Comparison of ENCODE assay signal across 8 mouse cellular contexts in the genomic region with DNA sequence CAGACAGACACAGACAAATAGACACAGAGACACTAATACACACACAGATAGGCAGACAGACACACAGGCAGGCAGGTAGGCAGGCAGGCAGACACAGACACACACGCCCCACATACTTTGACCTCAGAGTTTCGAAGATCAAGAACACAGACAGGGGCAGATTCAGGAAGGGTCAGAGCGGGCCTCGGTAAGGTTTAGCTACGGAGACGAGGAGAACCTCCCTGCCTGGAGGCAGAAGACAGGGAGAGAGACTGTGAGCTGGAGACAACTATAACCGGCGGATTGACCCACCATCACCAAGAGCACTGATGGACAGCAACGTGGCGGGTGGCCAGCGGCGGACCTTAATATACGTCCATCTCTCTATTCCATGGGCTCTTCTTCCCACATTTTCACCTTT. TPM values are rescaled to one million over a fixed set of nuclear protein-coding genes. Genes with fewer than 3 reads are reported as not detected.
A peak's percentile ranks its signal among the peaks of the same experiment; 100 is the strongest.
DNase-seq lines count a peak whose midpoint lies in the region; ATAC-seq and TF ChIP-seq lines count a peak whose summit lies in the region.

No protein-coding gene starts in this region.

- H3K27me3 ChIP-seq in liver, adult 2 months (ENCODE audit: control insufficient read depth, insufficient read depth, low read length): no peaks in the 10 kb centered on the region
- peaks cover 9% of the 10 kb centered on the region; the same call in 1 of the 2 replicates for H3K27me3 ChIP-seq in forebrain, embryonic 15.5 days
- H3K27me3 ChIP-seq in limb, embryonic 11.5 days (ENCODE audit: control insufficient read depth, insufficient read depth, low read length): no peaks in the 10 kb centered on the region
- H3K27me3 ChIP-seq in small intestine, adult 2 months (ENCODE audit: control insufficient read depth, insufficient read depth, low read length): no peaks in the 10 kb centered on the region

- no peaks in the 10 kb centered on the region for H3K9me3 ChIP-seq in forebrain, embryonic 15.5 days
- no peaks in the 10 kb centered on the region for H3K9me3 ChIP-seq in limb, embryonic 11.5 days (ENCODE audit: control insufficient read depth, low read length)

- peak overlapping the region; percentile 31; the same call in 1 of the 2 replicates for H3K4me3 ChIP-seq in liver, adult 2 months (ENCODE audit: insufficient read depth, low read depth, low read length)
- H3K4me3 ChIP-seq in forebrain, embryonic 15.5 days: peak overlapping the region; percentile 42
- peak overlapping the region; percentile 17 for H3K4me3 ChIP-seq in limb, embryonic 11.5 days (ENCODE audit: low read depth, low read length)
- peak overlapping the region; percentile 72 for H3K4me3 ChIP-seq in small intestine, adult 2 months (ENCODE audit: low read depth, low read length)

- H3K27ac ChIP-seq in liver, adult 2 months (replicated peaks; ENCODE audit: insufficient read depth, low read depth, low read length): peak overlapping the region; percentile 61
- 0 out of 2 replicates have a peak overlapping the region, but pooled peaks have one; percentile 3 for H3K27ac ChIP-seq in forebrain, embryonic 15.5 days (replicated peaks)
- peak overlapping the region; percentile 94 for H3K27ac ChIP-seq in limb, embryonic 11.5 days (replicated peaks; ENCODE audit: low read depth, low read length)
- H3K27ac ChIP-seq in small intestine, adult 2 months (ENCODE audit: insufficient read depth, low read depth, low read length): peak overlapping the region; percentile 89

- DNase-seq in liver, adult 2 months (ENCODE audit: extremely low read depth, low read depth, low spot score): peak; percentile 62
- DNase-seq in liver: no peak
- DNase-seq in limb, embryonic 11.5 days (ENCODE audit: low spot score): no peak
- no peak for DNase-seq in thymus, postnatal 36 days
- no peak for DNase-seq in right cerebral cortex, adult 18-20 months
- DNase-seq in layer of hippocampus, adult 18-20 months (ENCODE audit: low spot score in 2 of 2): no peak

- H3K9ac ChIP-seq in liver, adult 2 months (ENCODE audit: low read depth, low read length): peak overlapping the region; percentile 67
- peak overlapping the region; percentile 38 for H3K9ac ChIP-seq in forebrain, embryonic 15.5 days (replicated peaks)
- H3K9ac ChIP-seq in limb, embryonic 11.5 days (ENCODE audit: low read length): peak overlapping the region; percentile 58

- H3K36me3 ChIP-seq in liver, adult 2 months (ENCODE audit: control insufficient read depth, insufficient read depth, low read length): no peaks in the 10 kb centered on the region
- H3K36me3 ChIP-seq in forebrain, embryonic 15.5 days: no peaks in the 10 kb centered on the region
- no peaks in the 10 kb centered on the region for H3K36me3 ChIP-seq in limb, embryonic 11.5 days (ENCODE audit: control insufficient read depth, insufficient read depth, low read length)
- H3K36me3 ChIP-seq in small intestine, adult 2 months (ENCODE audit: control insufficient read depth, insufficient read depth, low read length): no peaks in the 10 kb centered on the region

- H3K79me2 ChIP-seq in liver, adult 2 months (ENCODE audit: control insufficient read depth, insufficient read depth, low read length): no peaks in the 10 kb centered on the region

- TF ChIP-seq POLR2A in liver, adult 2 months (IDR thresholded peaks at IDR 0.05; ENCODE audit: extremely low read depth, insufficient read depth, low read length): no peak
- TF ChIP-seq POLR2A in small intestine, adult 2 months (IDR thresholded peaks at IDR 0.05; ENCODE audit: low read depth, low read length): no peak

- peak overlapping the region; percentile 81 for H3K4me2 ChIP-seq in forebrain, embryonic 15.5 days (replicated peaks)
- peak overlapping the region; percentile 50 for H3K4me2 ChIP-seq in limb, embryonic 11.5 days (ENCODE audit: low read depth, severe bottlenecking)

- WGBS in liver, adult 2 months: 15% methylated on average over 13 of the region's 13 CpGs
- 5% methylated on average over 13 of the region's 13 CpGs for WGBS in forebrain, embryonic 15.5 days
- 3% methylated on average over 13 of the region's 13 CpGs for WGBS in limb, embryonic 11.5 days
- WGBS in small intestine, adult 2 months: 4% methylated on average over 13 of the region's 13 CpGs

- peaks cover 13% of the 10 kb centered on the region for H3K4me1 ChIP-seq in liver, adult 2 months (ENCODE audit: control insufficient read depth, insufficient read depth, low read length)
- H3K4me1 ChIP-seq in forebrain, embryonic 15.5 days: peaks cover 43% of the 10 kb centered on the region
- H3K4me1 ChIP-seq in limb, embryonic 11.5 days (ENCODE audit: control insufficient read depth, insufficient read depth, low read length): peaks cover 40% of the 10 kb centered on the region
- peaks cover 22% of the 10 kb centered on the region for H3K4me1 ChIP-seq in small intestine, adult 2 months (ENCODE audit: control insufficient read depth, insufficient read depth, insufficient read length, low read length)

- TF ChIP-seq CTCF in liver, adult 2 months (IDR thresholded peaks at IDR 0.05; ENCODE audit: low read depth, low read length): no peak
- no peak for TF ChIP-seq CTCF in small intestine, adult 2 months (IDR thresholded peaks at IDR 0.05; ENCODE audit: extremely low read depth, insufficient read length, insufficient replicate concordance, low read depth, low read length)

- ATAC-seq in forebrain, embryonic 15.5 days (replicated peaks): peak; percentile 8; the same call in 1 of the 2 replicates
- ATAC-seq in limb, embryonic 11.5 days (ENCODE audit: insufficient number of reproducible peaks, low FRiP score, low TSS enrichment, low read depth): no peak; the same call in 1 of the 2 replicates

RNA-seq across cellular contexts. Expression of a gene that starts 50.1 kb away (rescaled TPM):
- total RNA-seq in liver, adult 2 months (2014; rRNA removed): 2.0 and 4.1 TPM in 2 replicates
- polyA plus RNA-seq in liver, adult 2 months (2012; rRNA removed): 18.5 and 24.6 TPM in 2 replicates
- 33.2 and 37.3 TPM in 2 replicates for polyA plus RNA-seq in forebrain, embryonic 15.5 days (2015; fragmentation: Nextera tagmentation; extraction: Ambion mirVana)
- polyA plus RNA-seq in limb, embryonic 11.5 days (2014; fragmentation: Nextera tagmentation; extraction: Ambion mirVana): 30.5 and 30.7 TPM in 2 replicates
- 66.9 and 126 TPM in 2 replicates for polyA plus RNA-seq in small intestine, adult 2 months (2012; rRNA removed)
- 10 to 100 TPM; 49.7 to 56.1 TPM for total RNA-seq in layer of hippocampus, adult 18-20 months (2021)

Comparison
In these comparisons a context has a peak if more than half of its experiments do, and no peak if none do; other contexts are left out.
1. H3K27ac ChIP-seq: peak in every context shown above with its lines; median percentile 94 in limb, embryonic 11.5 days; 89 in small intestine, adult 2 months; 61 in liver, adult 2 months; 3 in forebrain, embryonic 15.5 days.
2. H3K4me3 ChIP-seq: peak in every context shown above with its lines; median percentile 72 in small intestine, adult 2 months; 42 in forebrain, embryonic 15.5 days; 31 in liver, adult 2 months; 17 in limb, embryonic 11.5 days.